In genomic region chr11:70826207-70826606, GRCm38 (mm10) we compare ENCODE assay signal across 1 mouse cellular context.
TF ChIP-seq lines count a peak whose summit lies in the region.

No protein-coding gene starts in this region.

TF ChIP-seq in CH12.LX, 34 proteins besides CTCF, POLR2A, EP300 and RAD21 (continued from another document):
- TF ChIP-seq JUND (conservative IDR thresholded peaks at IDR 0.05; ENCODE audit: low read depth, low read length) (no peak), PAX5 (IDR thresholded peaks at IDR 0.05; ENCODE audit: low read length) (no peak), HCFC1 (IDR thresholded peaks at IDR 0.05; ENCODE audit: low read depth, low read length) (no peak), MEF2A (IDR thresholded peaks at IDR 0.05; ENCODE audit: borderline replicate concordance, low read depth, low read length) (no peak), NRF1 (IDR thresholded peaks at IDR 0.05; ENCODE audit: low read depth, low read length) (no peak), MXI1 (IDR thresholded peaks at IDR 0.05; ENCODE audit: low read depth, low read length) (no peak), MYC (IDR thresholded peaks at IDR 0.05; ENCODE audit: low read depth, low read length) (peak; percentile 98), ZKSCAN1 (IDR thresholded peaks at IDR 0.05; ENCODE audit: borderline replicate concordance, low read depth, low read length) (no peak), NELFE (IDR thresholded peaks at IDR 0.05; ENCODE audit: low read depth, low read length) (no peak)
